Mouse (Mus musculus) olfactory bulb, adult 2 months (tissue): ENCODE results near the gene Pex26.

Experiments
- CTCF ChIP-seq: fragments of 200-500 bp; IDR thresholded peaks from 2 replicates; pipeline ENCODE4 v1.5.1; 2012; ENCODE audit warnings: low read depth, mild to moderate bottlenecking, low read length, moderate library complexity; ENCODE audit not compliant: insufficient read depth
- POLR2A ChIP-seq: fragments of 200-500 bp; IDR thresholded peaks from 2 replicates; pipeline ENCODE4 v1.6.1; 2012; ENCODE audit warnings: mild to moderate bottlenecking, low read depth, low read length, moderate library complexity; ENCODE audit not compliant: insufficient read depth

- TF ChIP-seq CTCF (no peak), POLR2A (no peak)
Observed at GRCm38 (mm10) chr6:121145906-121146305, 37.6 kb upstream of the Pex26 start.
